Mouse (Mus musculus): ENCODE measurements around the gene Abl2. TPM values are rescaled to one million over a fixed set of nuclear protein-coding genes. Genes with fewer than 3 reads are reported as not detected.

The Abl2 gene
- polyA plus RNA-seq, 1 experiment from 2014 or later = 5.2 TPM

DNA sequence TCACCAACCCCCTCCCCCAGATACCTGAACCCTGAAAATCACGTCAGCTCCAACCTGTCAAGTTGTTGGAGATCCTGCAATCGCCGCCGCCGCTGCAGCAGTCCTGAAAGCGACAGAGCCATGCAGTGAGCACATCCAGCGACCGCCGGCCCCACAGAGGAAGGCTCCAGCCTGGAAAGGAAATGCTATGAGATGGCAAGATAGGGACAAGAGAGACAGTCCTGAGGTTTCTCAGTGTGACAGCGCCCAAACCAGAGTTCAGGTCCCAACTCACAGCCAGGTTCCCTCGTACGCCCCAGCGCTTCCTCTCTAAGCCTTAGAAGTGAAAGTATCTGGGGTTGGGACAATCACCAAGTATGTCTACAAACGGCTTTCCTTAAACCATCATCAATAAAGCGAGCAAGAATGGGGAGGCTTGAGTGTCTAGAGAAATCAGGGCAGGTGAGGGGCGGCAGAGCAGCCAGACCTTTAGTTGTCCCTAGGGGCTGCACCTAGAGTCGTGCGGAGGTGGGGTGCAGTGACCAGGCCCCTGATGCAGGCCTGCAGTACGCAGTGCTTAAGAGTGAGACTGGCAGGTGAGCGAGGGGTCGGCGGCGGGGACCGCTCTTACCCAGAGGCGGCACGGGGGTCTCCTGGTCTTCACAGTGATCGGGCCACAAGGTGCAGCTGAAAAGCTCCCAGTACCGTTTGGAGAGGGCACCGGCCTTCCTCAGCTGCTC, 115.0 kb downstream of the Abl2 start:
- H3K27me3 ChIP-seq (ENCODE audit: control insufficient read depth, insufficient read depth, low read length) = no peaks in the 10 kb centered on the region
- H3K4me2 ChIP-seq = peak overlapping the region; percentile 100
- H3K9ac ChIP-seq (ENCODE audit: low read depth, low read length) = peak overlapping the region; percentile 66
- peak overlapping the region; percentile 68 for H3K4me3 ChIP-seq (ENCODE audit: low read depth, low read length)
- H3K9me3 ChIP-seq (replicated peaks; ENCODE audit: control insufficient read depth, low read length) = no peaks in the 10 kb centered on the region
- peak; percentile 44; the same call in 1 of the 2 replicates for ATAC-seq (replicated peaks; ENCODE audit: insufficient number of reproducible peaks, low FRiP score, low TSS enrichment)
- whole genome bisulfite sequencing (ENCODE audit: insufficient replicate concordance) = under 1% methylated on average over 29 of the region's 29 CpGs
- peaks cover 7% of the 10 kb centered on the region for H3K4me1 ChIP-seq (ENCODE audit: control insufficient read depth, insufficient read depth, low read length)
- no peak overlapping the region for H3K27ac ChIP-seq (ENCODE audit: low read depth, low read length)
- no peaks in the 10 kb centered on the region for H3K36me3 ChIP-seq (ENCODE audit: control insufficient read depth, insufficient read depth, low read length)

DNA sequence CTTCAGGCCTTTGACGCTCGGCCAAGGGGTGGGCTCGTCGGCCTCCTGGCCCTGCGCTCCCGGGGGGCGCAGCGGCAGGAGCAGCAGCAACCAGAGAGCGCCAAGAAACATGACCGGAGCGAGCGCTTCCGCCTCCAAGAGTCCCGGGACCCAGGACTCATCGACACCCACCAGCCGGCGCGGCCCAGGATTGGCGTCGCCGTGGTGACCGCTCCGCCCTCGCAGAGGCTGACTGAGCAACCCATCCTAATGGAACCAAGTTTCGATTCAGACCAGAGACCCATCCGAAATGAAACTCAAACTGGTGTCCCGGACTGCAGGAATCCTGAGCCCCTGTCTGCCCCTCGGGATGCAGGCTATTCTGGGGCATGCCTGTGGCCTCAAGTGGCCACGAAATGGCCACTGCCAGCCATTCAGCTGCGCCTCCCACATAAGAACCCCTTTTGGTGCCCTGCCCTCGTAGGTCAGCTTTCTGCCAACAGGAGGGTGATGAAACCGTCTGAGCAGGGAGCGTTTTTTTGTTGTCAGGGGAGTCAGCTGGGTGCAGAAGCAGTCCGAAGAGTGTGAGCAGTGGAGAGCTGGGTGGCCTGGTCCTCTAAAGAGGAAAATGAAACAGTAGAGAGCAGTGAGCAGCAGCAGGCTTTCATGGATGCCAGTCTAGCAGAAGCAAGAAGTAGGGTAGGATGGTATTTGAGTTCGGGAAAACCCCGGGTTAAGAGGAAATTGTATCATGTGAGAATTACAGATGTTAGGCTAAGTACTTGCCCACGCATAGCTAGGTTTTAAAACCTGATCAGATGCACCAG, 115.8 kb downstream of the Abl2 start, which contains the start of gene Tor3a:
Gene Tor3a (minus strand): TSS at position 162 of the 806 bp plus-strand sequence.
- Histone ChIP-seq H3K4me1 (ENCODE audit: control insufficient read depth, insufficient read depth, low read length) (peaks cover 3% of the 10 kb centered on the region; the same call in 1 of the 2 replicates), H3K27ac (ENCODE audit: low read depth, low read length) (no peak within 1 kb of the TSS)
- ATAC-seq (replicated peaks; ENCODE audit: insufficient number of reproducible peaks, low FRiP score, low TSS enrichment) = peak; percentile 76

DNA sequence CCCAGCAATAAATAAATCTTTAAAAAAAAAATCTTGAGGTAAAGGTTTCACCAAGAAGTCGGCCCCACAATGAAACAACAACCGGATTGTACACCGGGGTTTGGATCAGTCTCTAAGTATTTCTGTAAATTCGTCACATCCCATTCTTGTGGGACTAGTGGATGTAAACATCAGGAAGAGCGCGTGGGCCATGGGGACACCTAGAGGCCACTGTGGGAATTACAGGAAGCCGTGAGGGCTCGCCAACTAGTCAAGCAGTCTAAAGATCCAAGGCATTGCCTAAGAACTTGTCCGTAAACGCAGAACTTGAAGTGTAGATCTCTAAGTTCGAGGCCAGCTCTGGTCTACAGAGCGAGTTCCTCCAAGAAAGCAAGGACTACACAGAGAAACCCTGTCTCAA, 117.6 kb downstream of the Abl2 start:
- Histone ChIP-seq H3K27me3 (ENCODE audit: control insufficient read depth, insufficient read depth, low read length) (no peaks in the 10 kb centered on the region), H3K4me1 (ENCODE audit: control insufficient read depth, insufficient read depth, low read length) (peaks cover 3% of the 10 kb centered on the region; the same call in 1 of the 2 replicates), H3K4me2 (no peak overlapping the region), H3K9me3 (replicated peaks; ENCODE audit: control insufficient read depth, low read length) (no peaks in the 10 kb centered on the region), H3K4me3 (ENCODE audit: low read depth, low read length) (no peak overlapping the region), H3K9ac (ENCODE audit: low read depth, low read length) (no peak overlapping the region), H3K36me3 (ENCODE audit: control insufficient read depth, insufficient read depth, low read length) (peaks cover 2% of the 10 kb centered on the region), H3K27ac (ENCODE audit: low read depth, low read length) (no peak overlapping the region)
- 22% methylated on average over 12 of the region's 12 CpGs for WGBS (ENCODE audit: insufficient replicate concordance)
- ATAC-seq (replicated peaks; ENCODE audit: insufficient number of reproducible peaks, low FRiP score, low TSS enrichment) = no peak

More for the DNA sequence above, 115.8 kb downstream of the Abl2 start, which contains the start of gene Tor3a:
- Histone ChIP-seq H3K27me3 (ENCODE audit: control insufficient read depth, insufficient read depth, low read length) (no peaks in the 10 kb centered on the region), H3K9ac (ENCODE audit: low read depth, low read length) (peak within 1 kb of the TSS; percentile 66), H3K4me2 (peak within 1 kb of the TSS; percentile 100), H3K36me3 (ENCODE audit: control insufficient read depth, insufficient read depth, low read length) (no peaks in the 10 kb centered on the region), H3K4me3 (ENCODE audit: low read depth, low read length) (peak within 1 kb of the TSS; percentile 68), H3K9me3 (replicated peaks; ENCODE audit: control insufficient read depth, low read length) (no peaks in the 10 kb centered on the region)
- 6% methylated on average over 37 of the region's 37 CpGs for WGBS (ENCODE audit: insufficient replicate concordance)

DNA sequence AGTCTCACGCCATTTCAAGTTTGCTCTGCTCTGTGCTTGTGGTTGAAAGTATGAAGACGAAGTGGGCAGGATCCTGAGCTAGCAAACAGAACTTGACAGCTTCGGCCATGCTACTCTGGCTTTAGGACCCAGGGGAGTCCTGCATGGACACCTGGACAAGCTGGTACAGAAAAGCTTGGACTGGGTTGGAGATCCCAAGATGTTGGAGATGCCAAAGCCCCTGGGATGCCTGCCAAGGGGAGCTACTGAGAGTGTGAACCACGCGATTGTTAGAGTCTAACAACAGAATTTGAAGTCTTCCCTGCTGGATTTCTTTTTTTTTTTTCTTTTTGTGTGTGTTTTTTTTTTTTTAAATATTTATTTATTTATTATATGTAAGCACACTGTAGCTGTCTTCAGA, 118.0 kb downstream of the Abl2 start:
- 77% methylated on average over 5 of the region's 5 CpGs for WGBS (ENCODE audit: insufficient replicate concordance)
- Histone ChIP-seq H3K36me3 (ENCODE audit: control insufficient read depth, insufficient read depth, low read length) (peaks cover 4% of the 10 kb centered on the region), H3K9me3 (replicated peaks; ENCODE audit: control insufficient read depth, low read length) (no peaks in the 10 kb centered on the region), H3K4me1 (ENCODE audit: control insufficient read depth, insufficient read depth, low read length) (peaks cover 3% of the 10 kb centered on the region; the same call in 1 of the 2 replicates), H3K27me3 (ENCODE audit: control insufficient read depth, insufficient read depth, low read length) (no peaks in the 10 kb centered on the region), H3K4me2 (no peak overlapping the region), H3K9ac (ENCODE audit: low read depth, low read length) (no peak overlapping the region), H3K27ac (ENCODE audit: low read depth, low read length) (no peak overlapping the region), H3K4me3 (ENCODE audit: low read depth, low read length) (no peak overlapping the region)
- ATAC-seq (replicated peaks; ENCODE audit: insufficient number of reproducible peaks, low FRiP score, low TSS enrichment) = no peak

DNA sequence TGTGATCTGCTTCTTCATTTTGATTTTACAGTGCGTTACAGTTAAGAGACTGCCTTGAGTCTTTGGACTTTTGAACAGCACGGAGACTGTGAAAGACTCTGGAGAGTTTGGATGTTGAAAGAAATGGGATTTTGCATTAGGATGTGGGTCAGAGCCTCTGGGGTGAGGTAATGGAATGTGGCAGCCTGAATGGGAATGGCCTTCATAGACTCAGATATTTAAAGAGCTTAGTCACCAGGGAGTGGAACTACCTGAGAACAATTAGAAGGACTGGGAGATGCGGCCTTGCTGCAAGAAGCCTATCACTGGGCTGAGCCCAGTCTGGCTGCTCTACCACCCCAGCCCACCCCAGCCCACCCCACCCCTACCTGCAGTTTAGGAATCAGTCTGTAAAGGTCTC, 118.6 kb downstream of the Abl2 start:
- Histone ChIP-seq H3K36me3 (ENCODE audit: control insufficient read depth, insufficient read depth, low read length) (peaks cover 4% of the 10 kb centered on the region), H3K27me3 (ENCODE audit: control insufficient read depth, insufficient read depth, low read length) (no peaks in the 10 kb centered on the region), H3K27ac (ENCODE audit: low read depth, low read length) (no peak overlapping the region), H3K9ac (ENCODE audit: low read depth, low read length) (no peak overlapping the region), H3K4me2 (no peak overlapping the region), H3K4me3 (ENCODE audit: low read depth, low read length) (no peak overlapping the region), H3K9me3 (replicated peaks; ENCODE audit: control insufficient read depth, low read length) (no peaks in the 10 kb centered on the region), H3K4me1 (ENCODE audit: control insufficient read depth, insufficient read depth, low read length) (peaks cover 3% of the 10 kb centered on the region; the same call in 1 of the 2 replicates)
- no peak for ATAC-seq (replicated peaks; ENCODE audit: insufficient number of reproducible peaks, low FRiP score, low TSS enrichment)
- 81% methylated on average over 3 of the region's 3 CpGs for WGBS (ENCODE audit: insufficient replicate concordance)

DNA sequence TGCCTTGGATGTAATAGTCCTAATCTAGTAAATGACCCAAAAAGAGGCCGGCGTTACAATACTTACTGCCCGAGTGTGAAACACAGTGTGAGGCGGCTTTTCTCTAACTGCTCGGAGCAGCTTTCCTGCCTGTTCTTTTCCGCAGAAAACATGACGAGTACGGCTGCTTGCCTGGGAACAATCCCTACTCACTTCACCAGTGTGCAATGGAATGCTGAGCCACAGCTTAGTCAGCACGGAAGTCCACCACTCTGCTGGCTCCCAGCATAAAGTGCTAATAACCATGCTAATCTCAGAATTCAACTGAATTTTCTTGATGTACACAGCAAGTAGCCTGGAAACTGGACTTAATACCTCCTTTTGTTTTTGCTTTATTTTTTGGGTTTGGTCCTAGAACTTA, 121.0 kb downstream of the Abl2 start:
- no peaks in the 10 kb centered on the region for H3K9me3 ChIP-seq (replicated peaks; ENCODE audit: control insufficient read depth, low read length)
- no peak overlapping the region for H3K9ac ChIP-seq (ENCODE audit: low read depth, low read length)
- 75% methylated on average over 9 of the region's 9 CpGs for WGBS (ENCODE audit: insufficient replicate concordance)
- H3K36me3 ChIP-seq (ENCODE audit: control insufficient read depth, insufficient read depth, low read length) = peaks cover 8% of the 10 kb centered on the region
- H3K4me2 ChIP-seq = no peak overlapping the region
- no peak overlapping the region for H3K4me3 ChIP-seq (ENCODE audit: low read depth, low read length)
- no peak for ATAC-seq (replicated peaks; ENCODE audit: insufficient number of reproducible peaks, low FRiP score, low TSS enrichment)
- no peaks in the 10 kb centered on the region for H3K27me3 ChIP-seq (ENCODE audit: control insufficient read depth, insufficient read depth, low read length)
- H3K4me1 ChIP-seq (ENCODE audit: control insufficient read depth, insufficient read depth, low read length) = peaks cover under 1% of the 10 kb centered on the region; the same call in 1 of the 2 replicates
- no peak overlapping the region for H3K27ac ChIP-seq (ENCODE audit: low read depth, low read length)

DNA sequence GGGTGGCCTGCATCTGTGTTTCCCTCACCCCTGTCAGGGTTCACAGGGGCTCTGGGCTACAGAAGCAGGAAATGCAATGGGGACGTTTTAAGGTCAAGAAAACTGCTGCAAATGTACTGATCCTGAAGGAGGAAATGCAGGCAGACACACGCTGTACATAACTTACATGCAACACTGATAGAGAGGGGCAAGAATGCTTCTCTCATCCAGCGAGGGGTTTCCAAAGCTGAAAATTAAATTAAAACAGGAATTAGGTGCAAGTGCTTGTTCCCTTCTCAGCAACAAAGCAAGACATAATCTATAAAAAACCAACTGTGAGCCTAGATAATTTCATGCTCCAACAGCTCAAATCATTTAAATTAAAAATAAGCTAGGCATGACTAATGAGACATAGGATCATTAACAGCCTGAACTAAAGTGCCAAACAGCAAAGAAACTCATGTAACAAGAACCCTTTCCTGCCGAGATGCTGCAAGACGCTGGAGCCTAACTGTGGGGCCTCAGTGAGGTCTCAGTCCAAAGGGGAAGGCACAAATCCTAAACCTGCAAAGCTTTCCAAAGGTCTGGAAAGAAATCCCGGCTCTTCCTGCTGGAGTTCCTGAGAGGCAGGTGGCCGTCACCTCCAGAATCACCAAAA, 127.6 kb downstream of the Abl2 start:
- no peaks in the 10 kb centered on the region for H3K9me3 ChIP-seq (replicated peaks; ENCODE audit: control insufficient read depth, low read length)
- peaks cover 23% of the 10 kb centered on the region; the same call in 1 of the 2 replicates for H3K36me3 ChIP-seq (ENCODE audit: control insufficient read depth, insufficient read depth, low read length)
- no peak overlapping the region for H3K27ac ChIP-seq (ENCODE audit: low read depth, low read length)
- no peak for ATAC-seq (replicated peaks; ENCODE audit: insufficient number of reproducible peaks, low FRiP score, low TSS enrichment)
- H3K4me2 ChIP-seq = no peak overlapping the region
- H3K4me1 ChIP-seq (ENCODE audit: control insufficient read depth, insufficient read depth, low read length) = no peaks in the 10 kb centered on the region
- H3K27me3 ChIP-seq (ENCODE audit: control insufficient read depth, insufficient read depth, low read length) = no peaks in the 10 kb centered on the region
- WGBS (ENCODE audit: insufficient replicate concordance) = 77% methylated on average over 7 of the region's 7 CpGs
- no peak overlapping the region for H3K9ac ChIP-seq (ENCODE audit: low read depth, low read length)
- H3K4me3 ChIP-seq (ENCODE audit: low read depth, low read length) = no peak overlapping the region

All from heart, embryonic 11.5 days (tissue).